Mouse (Mus musculus): ENCODE measurements around the gene Gpat2. TPM values are rescaled to one million over a fixed set of nuclear protein-coding genes. Genes with fewer than 3 reads are reported as not detected.

The Gpat2 gene
- total RNA-seq (2014; rRNA removed) (0.38 TPM in 1 of 2 replicates, not detected in the other), polyA plus RNA-seq (2015; fragmentation: Nextera tagmentation; extraction: Ambion mirVana) (0.06 and 0.11 TPM in 2 replicates)

DNA sequence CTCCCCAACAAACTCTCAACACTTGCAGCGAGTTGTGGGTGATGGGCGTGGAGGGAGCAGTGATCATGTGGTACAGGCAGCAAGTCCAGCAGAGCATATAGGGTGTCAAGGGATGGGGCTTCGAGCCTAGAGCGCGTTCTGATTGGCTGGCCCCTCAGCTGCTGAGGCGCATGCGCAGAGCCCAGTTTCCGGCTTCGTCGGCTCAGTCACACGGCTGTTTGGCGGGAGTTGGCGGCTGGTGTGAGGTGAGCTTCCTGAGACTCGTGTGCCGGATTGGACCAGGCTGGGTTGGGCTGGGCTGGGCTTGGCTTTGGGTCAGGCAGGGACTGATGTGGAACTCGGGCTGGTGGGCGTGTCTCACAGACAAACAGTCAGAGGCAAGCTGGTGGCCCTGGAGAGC is at the start of gene Gpat2:
TSS of gene Gpat2 (plus strand) at position 223 of the 400 bp plus-strand sequence.
- no peaks in the 10 kb centered on the region for H3K9me3 ChIP-seq (ENCODE audit: low read length)
- no peak for TF ChIP-seq CTCF (IDR thresholded peaks at IDR 0.05; ENCODE audit: low read depth)
- no peak for DNase-seq
- H3K36me3 ChIP-seq (ENCODE audit: insufficient read depth): no peaks in the 10 kb centered on the region
- no peak within 1 kb of the TSS for H3K4me3 ChIP-seq (ENCODE audit: low read depth, low read length)
- 88% methylated on average over 17 of the region's 17 CpGs for WGBS
- no peak within 1 kb of the TSS for H3K9ac ChIP-seq
- no peak for ATAC-seq
- H3K4me1 ChIP-seq (ENCODE audit: insufficient read depth): no peaks in the 10 kb centered on the region
- no peaks in the 10 kb centered on the region for H3K27me3 ChIP-seq (ENCODE audit: insufficient read depth, low read length)
- no peak within 1 kb of the TSS for H3K4me2 ChIP-seq (ENCODE audit: low read depth)
- H3K27ac ChIP-seq (ENCODE audit: low read depth, low read length): no peak within 1 kb of the TSS

DNA sequence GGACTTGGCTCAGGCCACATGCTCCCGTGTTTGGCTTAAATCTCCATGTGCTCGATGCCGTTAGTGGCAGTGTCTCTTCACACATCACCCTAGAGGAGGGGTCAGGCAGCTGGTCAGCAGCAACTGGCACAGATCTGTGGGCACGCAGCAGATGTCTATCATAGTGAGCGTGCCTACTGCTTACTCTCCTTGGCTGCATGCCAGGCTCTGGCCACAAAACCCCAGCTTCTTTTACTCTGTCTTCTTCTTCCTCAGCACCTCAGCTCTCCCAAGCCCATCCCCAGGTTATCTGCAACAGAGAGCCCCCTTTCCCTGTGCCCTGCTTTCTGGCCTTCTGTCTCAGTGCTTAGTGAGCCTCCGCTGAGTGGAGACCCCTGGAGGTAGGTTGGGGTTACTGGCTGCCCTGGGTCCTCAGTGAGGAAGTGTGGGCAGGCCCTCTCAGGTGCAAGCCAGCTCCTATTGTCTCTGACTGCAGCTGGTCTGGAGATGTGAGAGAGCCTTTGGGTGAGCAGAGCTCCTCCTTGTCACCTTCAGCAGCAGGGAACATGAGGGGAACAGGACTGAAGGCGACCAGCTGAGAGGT is 49.1 kb upstream of the Gpat2 start:
- Histone ChIP-seq H3K27me3 (ENCODE audit: insufficient read depth, low read length) (no peaks in the 10 kb centered on the region), H3K4me2 (ENCODE audit: low read depth) (no peak overlapping the region), H3K4me3 (ENCODE audit: low read depth, low read length) (no peak overlapping the region), H3K9me3 (ENCODE audit: low read length) (no peaks in the 10 kb centered on the region), H3K27ac (ENCODE audit: low read depth, low read length) (no peak overlapping the region), H3K9ac (no peak overlapping the region), H3K4me1 (ENCODE audit: insufficient read depth) (0 out of 2 replicates have a peak, but pooled peaks cover 10% of the 10 kb centered on the region), H3K36me3 (ENCODE audit: insufficient read depth) (no peaks in the 10 kb centered on the region)
- TF ChIP-seq CTCF (IDR thresholded peaks at IDR 0.05; ENCODE audit: low read depth): peak; percentile 49
- no peak for DNase-seq
- ATAC-seq: no peak
- WGBS: 41% methylated on average over 7 of the region's 7 CpGs

DNA sequence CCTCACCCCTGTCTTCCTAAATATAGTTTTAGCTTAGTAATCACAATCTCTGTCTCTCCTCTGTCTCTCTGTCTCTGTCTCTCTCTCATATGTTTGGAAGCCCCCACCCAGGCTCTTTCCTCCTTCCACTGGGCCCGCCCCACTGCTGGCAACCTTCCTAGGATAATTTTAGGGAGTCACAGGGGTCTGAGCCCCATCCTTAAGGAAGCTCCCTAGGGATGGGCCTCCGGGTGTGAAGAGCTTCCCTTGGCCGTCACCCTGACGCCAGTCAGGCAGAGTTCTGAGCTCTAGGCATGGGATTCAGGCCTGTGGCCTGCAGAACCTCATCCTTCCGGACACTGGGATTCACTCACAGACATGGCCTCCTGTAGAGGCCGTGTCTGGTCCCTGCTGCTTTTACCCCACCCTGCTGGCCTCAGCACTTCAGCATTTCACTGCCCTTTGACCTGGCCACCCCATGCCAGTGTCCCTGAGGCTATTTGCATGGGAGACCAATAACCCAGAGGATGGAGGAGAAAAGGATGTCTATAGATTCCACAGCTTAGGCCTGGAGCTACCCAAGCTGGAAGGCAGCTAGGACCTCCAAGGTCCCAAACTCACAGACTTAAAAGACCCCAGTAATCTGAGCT is 48.5 kb upstream of the Gpat2 start:
- Histone ChIP-seq H3K9me3 (ENCODE audit: low read length) (no peaks in the 10 kb centered on the region), H3K4me2 (ENCODE audit: low read depth) (no peak overlapping the region), H3K4me1 (ENCODE audit: insufficient read depth) (0 out of 2 replicates have a peak, but pooled peaks cover 10% of the 10 kb centered on the region), H3K9ac (no peak overlapping the region), H3K27ac (ENCODE audit: low read depth, low read length) (no peak overlapping the region), H3K4me3 (ENCODE audit: low read depth, low read length) (no peak overlapping the region), H3K36me3 (ENCODE audit: insufficient read depth) (no peaks in the 10 kb centered on the region), H3K27me3 (ENCODE audit: insufficient read depth, low read length) (no peaks in the 10 kb centered on the region)
- DNase-seq (no peak), ATAC-seq (no peak)
- TF ChIP-seq CTCF (IDR thresholded peaks at IDR 0.05; ENCODE audit: low read depth): no peak
- WGBS: 84% methylated on average over 6 of the region's 6 CpGs

DNA sequence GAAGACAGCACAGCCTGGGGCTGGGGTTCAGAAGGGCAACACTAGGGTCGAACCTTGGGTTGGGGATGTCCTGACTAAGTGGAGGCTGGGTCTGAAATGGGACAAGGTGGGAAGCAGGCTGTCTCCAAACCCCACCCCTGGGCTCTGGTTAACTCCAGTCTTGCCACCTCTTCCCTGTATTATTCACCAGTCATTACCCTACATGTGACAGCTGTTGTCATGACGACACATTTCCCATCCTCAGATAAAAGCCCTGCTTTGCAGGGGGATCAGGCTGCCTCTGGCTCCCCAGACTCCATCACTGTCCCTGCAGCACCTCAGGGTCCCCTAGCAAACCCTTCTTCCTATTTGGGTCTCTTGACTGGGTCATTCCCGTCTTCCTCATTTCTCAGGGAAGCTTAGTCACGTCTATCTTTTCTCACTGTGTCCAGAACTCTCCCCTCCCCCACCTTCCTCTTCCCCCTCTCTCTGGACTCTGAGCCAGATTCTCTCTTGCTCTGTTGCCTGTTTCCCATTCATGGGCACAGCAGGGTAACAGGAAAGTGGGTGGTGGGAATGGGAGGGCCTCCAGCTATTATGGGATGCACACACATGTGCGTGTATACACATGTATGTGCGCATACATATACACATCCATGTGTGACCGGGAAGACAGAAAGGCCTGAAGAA is 46.9 kb upstream of the Gpat2 start:
- no peaks in the 10 kb centered on the region for H3K27me3 ChIP-seq (ENCODE audit: insufficient read depth, low read length)
- no peak overlapping the region for H3K4me2 ChIP-seq (ENCODE audit: low read depth)
- 54% methylated on average over 7 of the region's 7 CpGs for WGBS

DNA sequence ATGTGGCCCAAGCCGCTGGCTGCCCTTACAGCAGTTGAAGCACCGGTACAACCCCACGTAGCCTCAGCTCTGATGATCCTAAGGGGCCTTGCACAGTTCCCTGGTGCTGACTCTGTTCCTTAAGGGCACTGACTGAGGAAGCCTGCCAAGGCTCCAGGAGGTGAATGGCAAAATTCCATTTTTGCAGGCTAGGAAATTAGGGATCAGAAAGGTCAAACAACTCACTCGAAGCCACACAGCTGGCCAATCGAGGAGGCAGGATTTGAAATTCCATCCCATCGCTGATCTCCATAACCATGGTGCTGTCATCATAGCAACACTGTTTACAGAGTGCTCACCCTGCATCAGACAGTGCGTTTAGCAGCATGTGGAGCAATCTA is 46.4 kb upstream of the Gpat2 start:
- WGBS: 71% methylated on average over 7 of the region's 7 CpGs
- no peaks in the 10 kb centered on the region for H3K9me3 ChIP-seq (ENCODE audit: low read length)
- H3K4me1 ChIP-seq (ENCODE audit: insufficient read depth): 0 out of 2 replicates have a peak, but pooled peaks cover 10% of the 10 kb centered on the region
- H3K27ac ChIP-seq (ENCODE audit: low read depth, low read length): no peak overlapping the region
- H3K4me3 ChIP-seq (ENCODE audit: low read depth, low read length): no peak overlapping the region
- no peaks in the 10 kb centered on the region for H3K27me3 ChIP-seq (ENCODE audit: insufficient read depth, low read length)
- no peak for DNase-seq
- no peaks in the 10 kb centered on the region for H3K36me3 ChIP-seq (ENCODE audit: insufficient read depth)
- H3K4me2 ChIP-seq (ENCODE audit: low read depth): no peak overlapping the region
- no peak for ATAC-seq
- no peak for TF ChIP-seq CTCF (IDR thresholded peaks at IDR 0.05; ENCODE audit: low read depth)
- no peak overlapping the region for H3K9ac ChIP-seq

More for the DNA sequence above, 46.9 kb upstream of the Gpat2 start:
- TF ChIP-seq CTCF (IDR thresholded peaks at IDR 0.05; ENCODE audit: low read depth): no peak
- Histone ChIP-seq H3K27ac (ENCODE audit: low read depth, low read length) (no peak overlapping the region), H3K9ac (no peak overlapping the region), H3K4me1 (ENCODE audit: insufficient read depth) (0 out of 2 replicates have a peak, but pooled peaks cover 10% of the 10 kb centered on the region), H3K36me3 (ENCODE audit: insufficient read depth) (no peaks in the 10 kb centered on the region), H3K4me3 (ENCODE audit: low read depth, low read length) (no peak overlapping the region), H3K9me3 (ENCODE audit: low read length) (no peaks in the 10 kb centered on the region)
- peak; percentile 85 for ATAC-seq
- DNase-seq: peak; percentile 40

DNA sequence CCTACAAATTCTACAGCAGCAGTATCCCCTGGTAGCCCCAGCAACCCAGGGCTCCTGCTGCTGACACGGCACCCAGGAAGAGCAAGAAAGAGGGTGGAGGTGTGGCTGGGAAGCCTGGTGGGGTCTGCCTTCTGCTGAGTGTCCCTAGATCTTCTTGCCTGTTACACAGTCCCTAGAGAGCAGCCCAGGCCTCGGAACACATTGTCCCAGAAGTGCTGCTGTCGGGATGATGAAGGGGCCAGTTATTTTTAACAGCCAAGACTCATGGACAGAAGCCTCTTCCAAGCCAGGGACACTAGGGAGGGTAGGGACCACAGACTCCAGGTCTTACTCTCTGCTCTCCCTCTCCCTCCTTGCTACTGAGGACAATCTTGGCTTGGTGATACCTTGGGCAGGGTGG is 45.7 kb upstream of the Gpat2 start:
- 74% methylated on average over 3 of the region's 3 CpGs for WGBS

DNA sequence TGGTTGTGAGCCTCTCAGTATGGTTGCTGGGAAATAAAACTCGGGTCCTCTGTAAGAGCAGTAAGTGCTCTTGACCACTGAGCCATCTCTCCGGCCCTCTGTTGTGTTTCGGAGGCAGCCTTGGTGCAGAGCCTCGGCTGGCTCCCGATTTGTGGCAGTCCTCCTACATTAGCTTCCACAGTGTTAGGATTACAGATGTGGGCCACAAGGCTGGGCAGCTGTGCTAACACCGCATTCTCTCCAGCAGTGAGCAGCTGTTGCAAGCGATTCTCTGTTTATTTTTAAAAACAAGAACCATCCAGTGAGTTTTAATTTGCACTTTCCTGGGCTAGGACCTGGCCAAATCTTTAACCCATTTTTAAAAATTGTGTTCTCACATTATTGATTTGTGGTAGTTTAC is 41.1 kb upstream of the Gpat2 start:
- no peak for DNase-seq
- WGBS: 66% methylated on average over 7 of the region's 7 CpGs
- no peaks in the 10 kb centered on the region for H3K9me3 ChIP-seq (ENCODE audit: low read length)

More for the DNA sequence above, 45.7 kb upstream of the Gpat2 start:
- no peaks in the 10 kb centered on the region for H3K27me3 ChIP-seq (ENCODE audit: insufficient read depth, low read length)
- ATAC-seq (no peak), DNase-seq (no peak)
- H3K36me3 ChIP-seq (ENCODE audit: insufficient read depth): no peaks in the 10 kb centered on the region
- H3K9me3 ChIP-seq (ENCODE audit: low read length): no peaks in the 10 kb centered on the region
- no peak for TF ChIP-seq CTCF (IDR thresholded peaks at IDR 0.05; ENCODE audit: low read depth)
- H3K4me3 ChIP-seq (ENCODE audit: low read depth, low read length): no peak overlapping the region
- no peak overlapping the region for H3K4me2 ChIP-seq (ENCODE audit: low read depth)
- H3K27ac ChIP-seq (ENCODE audit: low read depth, low read length): no peak overlapping the region
- H3K4me1 ChIP-seq (ENCODE audit: insufficient read depth): 0 out of 2 replicates have a peak, but pooled peaks cover 10% of the 10 kb centered on the region
- H3K9ac ChIP-seq: no peak overlapping the region

More for the DNA sequence above, 41.1 kb upstream of the Gpat2 start:
- Histone ChIP-seq H3K27ac (ENCODE audit: low read depth, low read length) (no peak overlapping the region), H3K9ac (no peak overlapping the region), H3K4me1 (ENCODE audit: insufficient read depth) (no peaks in the 10 kb centered on the region), H3K36me3 (ENCODE audit: insufficient read depth) (no peaks in the 10 kb centered on the region), H3K27me3 (ENCODE audit: insufficient read depth, low read length) (no peaks in the 10 kb centered on the region), H3K4me2 (ENCODE audit: low read depth) (no peak overlapping the region), H3K4me3 (ENCODE audit: low read depth, low read length) (no peak overlapping the region)
- no peak for TF ChIP-seq CTCF (IDR thresholded peaks at IDR 0.05; ENCODE audit: low read depth)
- no peak for ATAC-seq
